Mouse (Mus musculus) heart, embryonic 14.5 days (tissue): ENCODE measurements around the gene Socs7. TPM values are rescaled to one million over a fixed set of nuclear protein-coding genes. Genes with fewer than 3 reads are reported as not detected.
A peak's percentile ranks its signal among the peaks of the same experiment; 100 is the strongest.

Source experiments
- ATAC-seq: fragments of 200-750 bp; cut with Nextera tagmentation; 2 replicates; pipeline ENCODE4 v1.8.0; 2017; ENCODE audit warnings: low read depth, moderate TSS enrichment; ENCODE audit not compliant: insufficient number of reproducible peaks, insufficient read depth, low FRiP score
- H3K27ac ChIP-seq, 2 experiments: fragments of 200-500 bp in 1 of 2; fragments of 300-500 bp in 1 of 2; sonication (generic) in 1 of 2; replicated peaks in 1 of 2; 2 replicates each; pipeline ENCODE4 v1.5.1; 2012 to 2014; ENCODE audit warnings: low read depth in 2 of 2, low read length in 2 of 2, control low read depth in 1 of 2, mild to moderate bottlenecking in 1 of 2, mixed read lengths in 1 of 2; ENCODE audit not compliant: control insufficient read depth in 1 of 2, insufficient read depth in 1 of 2
- H3K27me3 ChIP-seq: fragments of 300-500 bp; sonication (generic); 2 replicates; pipeline ENCODE4 v1.6.1; 2014; ENCODE audit warnings: mild to moderate bottlenecking, low read length, control low read depth; ENCODE audit not compliant: control insufficient read depth, insufficient read depth
- H3K36me3 ChIP-seq: fragments of 300-500 bp; sonication (generic); 2 replicates; pipeline ENCODE4 v1.6.1; 2014; ENCODE audit warnings: mild to moderate bottlenecking, control low read depth, low read length, mixed read lengths; ENCODE audit not compliant: control insufficient read depth, insufficient read depth
- H3K4me1 ChIP-seq, 2 experiments: fragments of 200-500 bp in 1 of 2; fragments of 300-500 bp in 1 of 2; sonication (generic) in 1 of 2; 2 replicates each; pipeline ENCODE4 v1.6.1; 2012 to 2014; ENCODE audit warnings: low read length in 2 of 2, control low read depth in 1 of 2, mixed read lengths in 1 of 2; ENCODE audit not compliant: control insufficient read depth in 2 of 2, insufficient read depth in 2 of 2
- H3K4me2 ChIP-seq: fragments of 300-500 bp; sonication (generic); 2 replicates; pipeline ENCODE4 v1.6.1; 2014; ENCODE audit warnings: mild to moderate bottlenecking, low read length
- H3K4me3 ChIP-seq, 2 experiments: fragments of 200-500 bp in 1 of 2; fragments of 300-500 bp in 1 of 2; sonication (generic) in 1 of 2; 2 replicates each; pipeline ENCODE4 v1.5.1; 2012 to 2014; ENCODE audit warnings: low read length in 2 of 2, mild to moderate bottlenecking in 2 of 2, control low read depth in 1 of 2, low read depth in 1 of 2, moderate library complexity in 1 of 2; ENCODE audit not compliant: control insufficient read depth in 1 of 2, insufficient read depth in 1 of 2
- H3K9ac ChIP-seq: fragments of 300-500 bp; sonication (generic); 2 replicates; pipeline ENCODE4 v1.6.1; 2014; ENCODE audit warnings: mild to moderate bottlenecking, low read length
- H3K9me3 ChIP-seq: fragments of 300-500 bp; sonication (generic); 2 replicates; pipeline ENCODE4 v1.6.1; 2016; ENCODE audit warnings: low read length, control low read depth; ENCODE audit not compliant: control insufficient read depth
- WGBS: fragments of 180-500 bp; shearing (Covaris S2); extraction: QIAGEN DNeasy Blood & Tissue Kit; methylation state at CpG from one replicate; pipeline ENCODE4 v1.1.7; 2014; 5-methylcytosine and 5-hydroxymethylcytosine counted together
- polyA plus RNA-seq: library from polyadenylated mRNA; unstranded; fragments of >200 nt; fragmentation: Nextera tagmentation; extraction: Ambion mirVana; gene quantifications from 2 replicates; pipeline ENCODE4 v1.2.1, GENCODE M21; 2014

Socs7 gene
- polyA plus RNA-seq, 1 experiment from 2014 or later: 3.6 TPM

DNA sequence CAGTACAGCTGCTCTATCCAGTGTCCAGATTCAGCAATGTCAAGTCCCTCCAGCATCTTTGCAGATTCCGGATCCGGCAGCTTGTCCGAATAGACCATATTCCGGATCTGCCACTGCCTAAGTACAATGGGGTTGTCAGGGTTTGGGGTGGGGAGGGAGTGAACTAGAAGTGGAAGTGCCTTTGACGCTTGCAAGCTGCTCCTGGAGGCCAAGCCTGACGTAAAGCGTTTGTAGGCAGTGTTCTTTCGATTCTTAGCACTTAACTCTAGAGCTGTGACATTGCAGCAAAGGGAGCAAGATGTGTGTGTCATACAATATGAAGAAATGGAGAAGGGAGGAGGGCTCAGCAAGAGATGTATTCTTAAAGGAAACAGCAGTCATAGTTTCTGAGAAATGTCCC, 26.8 kb downstream of the Socs7 start:
- H3K27me3 ChIP-seq: no peaks in the 10 kb centered on the region
- no peak overlapping the region for H3K4me3 ChIP-seq
- no peak overlapping the region for H3K4me2 ChIP-seq
- peaks cover 5 to 9% of the 10 kb centered on the region in 2 experiments; a peak in 3 of 4 replicates for H3K4me1 ChIP-seq
- ATAC-seq: no peak
- H3K36me3 ChIP-seq: peaks cover 89% of the 10 kb centered on the region
- no peak overlapping the region for H3K9ac ChIP-seq
- H3K27ac ChIP-seq: no peak overlapping the region
- WGBS: 81% methylated on average over 8 of the region's 8 CpGs
- H3K9me3 ChIP-seq: no peaks in the 10 kb centered on the region

DNA sequence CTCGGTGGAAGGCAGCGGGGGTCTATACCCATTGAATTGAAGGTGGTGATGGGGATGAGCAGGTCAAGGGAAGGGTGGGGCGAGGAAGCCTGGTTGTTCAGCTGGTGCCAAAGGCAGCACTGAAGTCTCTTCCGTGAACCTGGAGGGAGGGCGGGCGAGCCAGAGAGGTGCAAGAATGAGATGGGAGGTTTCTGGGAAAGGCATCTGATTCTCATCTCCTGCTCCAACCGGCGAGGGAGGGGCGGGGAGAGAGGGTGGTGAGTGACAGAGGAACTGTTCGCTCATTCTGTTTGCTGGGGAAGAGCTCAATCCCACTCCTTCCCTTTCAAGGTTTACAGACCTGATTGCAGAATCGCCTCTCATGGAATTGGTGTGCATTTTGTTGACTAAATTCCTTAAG, 31.3 kb downstream of the Socs7 start:
- Histone ChIP-seq H3K9ac (no peak overlapping the region), H3K4me2 (no peak overlapping the region), H3K9me3 (no peaks in the 10 kb centered on the region), H3K36me3 (peaks cover 77% of the 10 kb centered on the region), H3K4me3 (no peak overlapping the region), H3K4me1 (peaks cover 7 to 9% of the 10 kb centered on the region in 2 experiments; a peak in 3 of 4 replicates), H3K27ac (no peak overlapping the region), H3K27me3 (no peaks in the 10 kb centered on the region)
- ATAC-seq: no peak
- 58% methylated on average over 11 of the region's 11 CpGs for WGBS

- Histone ChIP-seq H3K36me3 (peaks cover 72% of the 10 kb centered on the region), H3K4me3 (no peak overlapping the region), H3K9ac (no peak overlapping the region), H3K27ac (no peak overlapping the region), H3K9me3 (no peaks in the 10 kb centered on the region), H3K4me2 (no peak overlapping the region), H3K4me1 (peaks cover 7 to 9% of the 10 kb centered on the region in 2 experiments; a peak in 3 of 4 replicates), H3K27me3 (no peaks in the 10 kb centered on the region)
- no peak for ATAC-seq
- WGBS: 54% methylated on average over 11 of the region's 11 CpGs
Measured at GRCm38 (mm10) chr11:97394146-97394545, 31.8 kb downstream of the Socs7 start.

GRCm38 (mm10) chr11:97398506-97398905, 36.2 kb downstream of the Socs7 start:
- peaks cover 31% of the 10 kb centered on the region for H3K36me3 ChIP-seq
- 74% methylated on average over 2 of the region's 2 CpGs for WGBS
- H3K27me3 ChIP-seq: no peaks in the 10 kb centered on the region
- H3K27ac ChIP-seq: no peak overlapping the region
- H3K4me3 ChIP-seq: no peak overlapping the region
- no peaks in the 10 kb centered on the region for H3K9me3 ChIP-seq
- H3K9ac ChIP-seq: no peak overlapping the region
- peaks cover 6 to 14% of the 10 kb centered on the region in 2 experiments; a peak in 3 of 4 replicates for H3K4me1 ChIP-seq
- no peak overlapping the region for H3K4me2 ChIP-seq
- no peak for ATAC-seq

- Histone ChIP-seq H3K4me2 (peak overlapping the region; percentile 74), H3K9me3 (no peaks in the 10 kb centered on the region), H3K9ac (no peak overlapping the region), H3K27ac (no peak overlapping the region; a peak in 1 of 4 replicates), H3K36me3 (peaks cover 15% of the 10 kb centered on the region), H3K27me3 (no peaks in the 10 kb centered on the region), H3K4me3 (peak overlapping the region; percentile 30 to 39), H3K4me1 (peaks cover 13 to 20% of the 10 kb centered on the region in 2 experiments)
- ATAC-seq: peak; percentile 49; the same call in 1 of the 2 replicates
- WGBS: 3% methylated on average over 22 of the region's 23 CpGs
Measured at GRCm38 (mm10) chr11:97399958-97400710, 37.8 kb downstream of the Socs7 start.

DNA sequence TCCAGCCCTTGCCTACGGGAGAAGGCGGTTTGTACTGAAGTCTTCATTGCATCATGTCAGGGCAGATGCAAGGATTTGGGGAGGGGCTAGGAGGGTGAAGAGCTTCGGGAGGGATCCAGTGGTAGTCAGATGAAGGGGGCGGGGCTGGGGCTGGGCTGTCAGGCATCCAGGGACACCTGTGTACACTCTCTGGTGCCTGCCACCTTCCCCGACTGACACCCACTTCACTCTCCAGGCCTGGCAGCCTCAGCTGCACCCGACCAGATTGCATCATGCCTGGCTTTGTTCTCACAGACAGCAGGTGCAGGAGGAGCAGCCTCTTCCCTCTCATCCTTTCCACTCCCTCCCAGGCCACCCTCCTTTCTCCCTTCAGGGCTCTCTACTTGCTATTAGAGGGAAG, 38.7 kb downstream of the Socs7 start:
- H3K9ac ChIP-seq: no peak overlapping the region
- peaks cover 23 to 30% of the 10 kb centered on the region in 2 experiments for H3K4me1 ChIP-seq
- H3K4me2 ChIP-seq: peak overlapping the region; percentile 74; the same call in 1 of the 2 replicates
- no peak overlapping the region; a peak in 1 of 4 replicates for H3K27ac ChIP-seq
- H3K9me3 ChIP-seq: no peaks in the 10 kb centered on the region
- H3K36me3 ChIP-seq: peaks cover 6% of the 10 kb centered on the region; the same call in 1 of the 2 replicates
- no peak for ATAC-seq
- no peak overlapping the region for H3K4me3 ChIP-seq
- 14% methylated on average over 6 of the region's 6 CpGs for WGBS
- no peaks in the 10 kb centered on the region for H3K27me3 ChIP-seq

DNA sequence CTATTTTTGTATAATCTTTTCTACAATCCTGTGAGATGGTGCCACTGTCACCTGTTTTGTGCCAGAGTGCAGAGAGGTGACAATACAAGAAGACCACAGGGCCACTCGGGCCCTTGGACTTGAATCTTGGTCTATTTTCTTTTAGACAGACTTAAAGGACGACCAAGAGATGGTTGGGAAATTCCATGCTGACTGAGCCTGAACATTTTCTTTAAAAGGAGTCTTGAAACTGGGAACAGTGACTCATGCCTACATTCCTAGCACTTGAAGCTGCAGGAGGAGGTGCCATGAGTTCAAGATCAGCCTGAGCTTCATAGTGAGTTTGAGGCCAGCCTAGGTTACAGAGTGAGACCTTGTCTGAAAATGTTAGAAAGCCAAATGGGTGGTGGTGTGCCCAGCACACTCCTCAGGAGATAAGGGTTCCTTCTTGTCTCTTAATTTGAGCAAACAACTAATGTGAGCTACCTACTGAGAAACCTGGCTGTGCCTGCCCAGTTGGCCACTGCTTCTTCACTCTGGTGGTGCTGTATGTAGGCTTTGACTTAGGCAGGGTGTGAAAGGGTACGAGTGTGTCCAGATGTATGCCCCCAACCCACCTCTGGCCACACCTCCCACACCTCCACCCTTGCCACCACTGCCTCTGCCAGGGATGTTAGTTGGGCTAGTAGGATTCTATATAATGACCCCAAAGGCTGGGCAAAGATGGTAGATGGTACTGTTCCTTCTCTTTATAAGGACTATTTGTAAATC, 39.5 kb downstream of the Socs7 start:
- H3K4me3 ChIP-seq: no peak overlapping the region
- H3K36me3 ChIP-seq: no peaks in the 10 kb centered on the region
- ATAC-seq: no peak
- H3K27me3 ChIP-seq: no peaks in the 10 kb centered on the region
- WGBS: 73% methylated on average over 3 of the region's 3 CpGs
- no peak overlapping the region for H3K4me2 ChIP-seq
- no peak overlapping the region for H3K27ac ChIP-seq
- no peaks in the 10 kb centered on the region for H3K9me3 ChIP-seq
- H3K4me1 ChIP-seq: peaks cover 30 to 37% of the 10 kb centered on the region in 2 experiments
- no peak overlapping the region for H3K9ac ChIP-seq
